Mouse (Mus musculus) liver, adult 2 months (tissue): ENCODE measurements around the gene Mllt10.

Experiments used
- CTCF ChIP-seq: fragments of 200-500 bp; IDR thresholded peaks from 2 replicates; pipeline ENCODE4 v1.5.1; 2011; ENCODE audit warnings: low read depth, low read length, control low read depth
- POLR2A ChIP-seq: fragments of 200-500 bp; IDR thresholded peaks from 2 replicates; pipeline ENCODE4 v1.6.1; 2011; ENCODE audit warnings: low read length, control low read depth; ENCODE audit not compliant: insufficient read depth; ENCODE audit errors: extremely low read depth

DNA sequence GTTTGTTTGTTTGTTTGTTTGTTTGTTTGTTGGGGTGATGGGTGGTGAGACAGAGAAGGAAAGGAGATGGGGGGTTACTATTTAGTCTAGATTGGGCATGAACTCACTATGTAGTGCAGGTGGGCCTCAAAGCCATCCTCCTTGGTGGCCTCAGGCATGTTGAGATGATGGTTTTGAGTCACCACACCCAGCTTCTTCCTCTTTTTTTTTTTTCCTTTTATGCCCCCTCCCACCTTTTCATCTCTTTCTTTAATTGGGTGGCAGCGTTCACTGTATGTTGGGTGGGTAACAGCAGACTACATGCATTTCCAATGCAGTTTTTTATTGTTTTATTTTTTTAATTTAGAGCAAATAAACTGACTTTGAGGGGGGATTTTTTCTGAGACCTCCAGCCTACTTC lies 38.4 kb upstream of the Mllt10 start:
- TF ChIP-seq CTCF (no peak), POLR2A (no peak)
